Mouse (Mus musculus) embryonic facial prominence, embryonic 13.5 days (tissue): ENCODE measurements around the gene Tox3. TPM values are rescaled to one million over a fixed set of nuclear protein-coding genes. Genes with fewer than 3 reads are reported as not detected.

ENCODE experiments used
- ATAC-seq: fragments of 200-750 bp; cut with Nextera tagmentation; 2 replicates; pipeline ENCODE4 v1.8.0; 2017; ENCODE audit warnings: low read depth; ENCODE audit not compliant: insufficient number of reproducible peaks, insufficient read depth, low FRiP score, low TSS enrichment
- H3K27ac ChIP-seq: fragments of 300-500 bp; sonication (generic); 2 replicates; pipeline ENCODE4 v1.5.1; 2015; ENCODE audit warnings: moderate library complexity, mild to moderate bottlenecking, inconsistent platforms
- H3K27me3 ChIP-seq: fragments of 300-500 bp; sonication (generic); 2 replicates; pipeline ENCODE4 v1.6.1; 2015; ENCODE audit warnings: mild to moderate bottlenecking, inconsistent platforms
- H3K36me3 ChIP-seq: fragments of 300-500 bp; sonication (generic); 2 replicates; pipeline ENCODE4 v1.6.1; 2015; ENCODE audit warnings: mild to moderate bottlenecking, inconsistent platforms
- H3K4me1 ChIP-seq: fragments of 300-500 bp; sonication (generic); 2 replicates; pipeline ENCODE4 v1.6.1; 2015; ENCODE audit warnings: inconsistent platforms
- H3K4me2 ChIP-seq: fragments of 300-500 bp; sonication (generic); 2 replicates; pipeline ENCODE4 v1.6.1; 2015; ENCODE audit warnings: moderate library complexity, mild to moderate bottlenecking, inconsistent platforms
- H3K4me3 ChIP-seq: fragments of 300-500 bp; sonication (generic); 2 replicates; pipeline ENCODE4 v1.5.1; 2015; ENCODE audit warnings: mild to moderate bottlenecking, inconsistent platforms
- H3K9ac ChIP-seq: fragments of 300-500 bp; sonication (generic); 2 replicates; pipeline ENCODE4 v1.6.1; 2015; ENCODE audit warnings: mild to moderate bottlenecking, inconsistent platforms
- H3K9me3 ChIP-seq: fragments of 300-500 bp; sonication (generic); 2 replicates; pipeline ENCODE4 v1.6.1; 2016; ENCODE audit warnings: inconsistent platforms
- WGBS: fragments of 180-500 bp; shearing (Covaris S2); methylation state at CpG from one replicate; pipeline ENCODE4 v1.1.7; 2015; ENCODE audit warnings: mixed read lengths; 5-methylcytosine and 5-hydroxymethylcytosine counted together
- polyA plus RNA-seq: library from polyadenylated mRNA; unstranded; fragments of >200 nt; fragmentation: Nextera tagmentation; extraction: Ambion mirVana; gene quantifications from 2 replicates; pipeline ENCODE4 v1.2.1, GENCODE M21; 2015

The Tox3 gene
- polyA plus RNA-seq, 1 experiment from 2014 or later, result 5.0 TPM

DNA sequence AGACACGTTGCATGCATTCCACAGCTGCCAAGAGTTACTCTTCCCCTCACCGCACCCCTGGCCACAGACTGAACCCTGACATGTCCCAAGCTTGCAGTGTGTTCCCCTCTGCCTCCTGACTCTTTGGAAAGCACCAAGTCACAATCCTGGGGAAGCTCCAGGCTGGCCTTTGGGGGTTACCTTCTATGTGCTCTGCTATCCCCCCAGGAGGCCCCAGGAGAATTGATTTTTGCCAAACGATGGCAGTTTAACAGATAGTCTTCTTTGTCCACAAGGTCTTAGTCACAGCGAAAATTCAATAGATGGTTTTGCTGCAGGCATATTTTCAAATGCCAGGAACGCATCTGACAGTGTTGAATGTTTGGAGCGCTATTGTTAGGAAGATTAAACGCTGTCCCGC is 115.6 kb downstream of the Tox3 start:
- no peaks in the 10 kb centered on the region for H3K4me1 ChIP-seq
- no peaks in the 10 kb centered on the region for H3K27me3 ChIP-seq
- H3K9ac ChIP-seq, result no peak overlapping the region
- no peaks in the 10 kb centered on the region for H3K36me3 ChIP-seq
- H3K27ac ChIP-seq, result no peak overlapping the region
- ATAC-seq, result no peak
- no peak overlapping the region for H3K4me2 ChIP-seq
- 64% methylated on average over 8 of the region's 8 CpGs for WGBS
- H3K9me3 ChIP-seq, result no peaks in the 10 kb centered on the region
- no peak overlapping the region for H3K4me3 ChIP-seq

DNA sequence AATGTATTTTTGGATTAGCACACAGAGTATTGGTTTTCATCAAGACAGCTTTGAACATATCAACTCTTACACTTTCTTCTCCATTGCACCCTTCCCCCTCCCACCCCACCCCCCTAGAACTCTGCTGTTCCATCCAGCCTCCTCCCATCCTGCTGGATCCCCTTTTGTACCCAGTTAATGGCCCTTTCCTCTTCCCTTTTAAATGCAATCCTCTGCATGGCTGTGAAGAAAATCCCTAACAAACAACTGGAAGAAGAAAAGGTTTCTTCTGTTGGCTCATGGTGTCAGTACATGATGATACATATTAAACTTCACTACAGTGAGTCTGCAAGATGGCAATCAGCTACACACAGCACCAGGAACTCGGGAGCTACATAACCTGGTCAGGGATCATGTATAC is 124.0 kb downstream of the Tox3 start:
- WGBS, result 59% methylated on average over 1 of the region's 1 CpGs
- no peak overlapping the region for H3K9ac ChIP-seq
- ATAC-seq, result no peak

DNA sequence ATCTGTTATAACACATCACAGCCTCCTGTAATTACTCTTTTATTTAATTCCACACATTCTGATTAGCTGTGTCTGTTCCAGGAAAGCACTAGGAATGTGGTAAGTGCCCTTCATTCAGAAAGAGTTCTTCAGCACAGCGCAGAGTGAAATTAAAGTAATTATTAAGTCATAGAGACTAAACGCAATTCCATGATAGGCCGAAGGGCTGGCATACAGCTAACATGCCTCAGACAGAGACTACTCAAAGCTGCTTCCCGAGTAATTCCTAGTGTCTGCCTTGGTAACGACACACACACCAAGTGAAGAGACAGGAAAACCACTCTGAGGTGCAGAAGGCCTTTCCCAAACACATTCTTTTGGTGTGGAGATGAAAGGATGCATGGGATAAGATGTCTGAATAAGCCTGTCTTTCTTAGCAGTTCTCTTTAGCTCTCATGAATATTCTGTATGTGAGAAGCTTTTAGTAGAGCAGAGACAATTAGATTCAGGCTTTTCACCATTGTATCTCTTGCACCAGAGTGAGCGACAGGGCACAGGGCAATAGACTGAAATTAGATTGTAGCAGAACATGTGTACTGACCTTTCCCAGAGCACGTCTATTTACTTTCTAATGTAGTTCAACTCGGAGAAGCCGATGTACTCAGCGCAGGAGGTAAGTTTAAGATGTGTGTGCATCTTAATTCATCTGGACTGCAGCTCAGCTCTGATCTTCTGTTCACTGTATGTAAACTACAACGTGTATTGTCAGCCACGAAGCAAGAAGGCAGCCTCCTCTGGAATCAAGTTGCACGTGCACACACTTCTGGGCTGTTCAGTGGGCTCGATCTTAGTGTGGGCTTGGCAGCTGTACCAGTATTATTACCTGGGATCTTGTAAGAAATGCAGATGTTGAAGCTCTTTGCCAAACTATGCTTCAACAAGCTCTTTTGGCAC is 138.8 kb downstream of the Tox3 start:
- Histone ChIP-seq H3K4me3 (no peak overlapping the region), H3K36me3 (no peaks in the 10 kb centered on the region), H3K9ac (no peak overlapping the region), H3K4me1 (no peaks in the 10 kb centered on the region), H3K4me2 (no peak overlapping the region), H3K27ac (no peak overlapping the region), H3K9me3 (no peaks in the 10 kb centered on the region), H3K27me3 (no peaks in the 10 kb centered on the region)
- 62% methylated on average over 14 of the region's 14 CpGs for WGBS
- ATAC-seq, result no peak

More for the DNA sequence above, 124.0 kb downstream of the Tox3 start:
- no peaks in the 10 kb centered on the region for H3K9me3 ChIP-seq
- no peak overlapping the region for H3K4me3 ChIP-seq
- no peak overlapping the region for H3K4me2 ChIP-seq
- H3K27ac ChIP-seq, result no peak overlapping the region
- no peaks in the 10 kb centered on the region for H3K36me3 ChIP-seq
- no peaks in the 10 kb centered on the region for H3K27me3 ChIP-seq
- H3K4me1 ChIP-seq, result no peaks in the 10 kb centered on the region
